Mouse (Mus musculus) small intestine, adult 2 months (tissue): Measurements from ENCODE around the gene Klf12.

Experiments used
- CTCF ChIP-seq: fragments of 200-500 bp; IDR thresholded peaks from 2 replicates; pipeline ENCODE4 v1.5.1; 2012; ENCODE audit warnings: low read depth, mild to moderate bottlenecking, control low read depth, inconsistent platforms, low read length, moderate library complexity, mixed read lengths; ENCODE audit not compliant: insufficient replicate concordance, insufficient read length; ENCODE audit errors: extremely low read depth
- POLR2A ChIP-seq: fragments of 200-500 bp; IDR thresholded peaks from 2 replicates; pipeline ENCODE4 v1.6.1; 2012; ENCODE audit warnings: low read depth, mild to moderate bottlenecking, control low read depth, inconsistent platforms, low read length, moderate library complexity

GRCm38 (mm10) chr14:99856158-99857011 lies 428.1 kb downstream of the Klf12 start:
- TF ChIP-seq POLR2A (no peak), CTCF (no peak)
